Mouse (Mus musculus) cerebellum, adult 11 months (tissue): Measurements from ENCODE around the gene Spty2d1.

ENCODE experiments used
- DNase-seq: peaks from one replicate; pipeline ENCODE4 v3.0.0; 2022

Spty2d1 gene

GRCm38 (mm10) chr7:46985718-46986505 lies 22.3 kb downstream of the Spty2d1 start:
- DNase-seq: no peak

- DNase-seq: no peak
Observed at GRCm38 (mm10) chr7:46983280-46983679, 24.9 kb downstream of the Spty2d1 start, which contains the start of gene Gm9999. Gene Gm9999, plus strand, starts transcription at chr7:46983580.

DNA sequence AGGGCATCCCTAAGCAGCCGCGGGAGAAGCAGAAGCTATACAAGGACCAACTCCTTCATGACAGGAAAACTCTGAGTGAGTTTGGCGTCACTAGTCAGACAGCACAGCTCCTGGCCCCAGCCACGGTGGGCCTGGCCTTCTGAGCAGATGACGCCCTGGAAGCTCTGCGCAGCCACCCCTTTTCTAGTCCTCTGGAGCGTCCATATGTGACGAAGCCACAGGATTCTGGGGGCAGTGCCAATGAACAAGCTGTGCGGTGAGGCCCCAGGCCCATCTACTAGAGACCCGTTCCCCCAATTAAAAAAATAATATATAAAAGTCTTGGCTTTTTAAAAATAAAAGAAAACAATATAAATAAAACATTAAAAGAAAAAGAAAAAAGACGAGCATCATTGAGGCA lies 32.8 kb downstream of the Spty2d1 start:
- DNase-seq: no peak

DNA sequence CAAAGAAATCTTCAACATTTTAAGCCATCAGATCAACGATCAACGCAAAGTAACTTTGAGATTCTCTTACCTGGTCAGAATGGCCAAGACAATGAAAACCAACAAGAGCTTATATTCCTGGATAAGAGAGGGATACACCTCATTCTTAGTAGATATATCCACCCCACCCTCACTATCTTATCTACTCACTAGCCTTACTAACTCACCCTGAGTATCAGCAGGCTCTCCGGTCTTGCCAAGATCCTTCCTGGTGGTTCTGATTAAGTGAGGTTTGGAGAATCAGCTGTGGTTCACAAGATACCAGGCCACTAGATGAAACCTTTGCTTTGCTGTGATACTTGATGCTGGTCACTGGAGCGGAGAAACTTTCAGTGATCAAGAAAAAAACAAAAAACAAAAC lies 33.6 kb downstream of the Spty2d1 start:
- no peak for DNase-seq

DNA sequence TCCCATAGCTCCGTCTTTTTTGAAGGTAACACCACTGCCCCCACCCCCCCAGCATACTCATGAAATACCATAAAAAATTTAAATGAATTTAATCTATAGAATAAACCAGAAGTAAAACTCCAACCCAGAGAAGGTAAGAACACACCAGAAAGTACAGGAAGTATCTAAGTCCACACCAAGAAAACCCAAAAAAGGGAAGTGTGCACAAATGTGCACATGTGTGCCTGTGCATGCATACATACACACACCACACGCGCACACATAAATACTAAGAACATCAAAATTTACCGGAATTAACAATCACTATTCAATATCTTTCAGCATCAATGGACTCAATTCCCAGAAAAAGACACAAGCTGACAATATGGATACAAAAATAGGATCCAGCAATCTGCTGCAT lies 38.3 kb downstream of the Spty2d1 start:
- DNase-seq: no peak

- no peak for DNase-seq
Observed at GRCm38 (mm10) chr7:46964070-46964469, 44.1 kb downstream of the Spty2d1 start.

GRCm38 (mm10) chr7:46962806-46963618 lies 45.2 kb downstream of the Spty2d1 start:
- peak; percentile 59 for DNase-seq

DNA sequence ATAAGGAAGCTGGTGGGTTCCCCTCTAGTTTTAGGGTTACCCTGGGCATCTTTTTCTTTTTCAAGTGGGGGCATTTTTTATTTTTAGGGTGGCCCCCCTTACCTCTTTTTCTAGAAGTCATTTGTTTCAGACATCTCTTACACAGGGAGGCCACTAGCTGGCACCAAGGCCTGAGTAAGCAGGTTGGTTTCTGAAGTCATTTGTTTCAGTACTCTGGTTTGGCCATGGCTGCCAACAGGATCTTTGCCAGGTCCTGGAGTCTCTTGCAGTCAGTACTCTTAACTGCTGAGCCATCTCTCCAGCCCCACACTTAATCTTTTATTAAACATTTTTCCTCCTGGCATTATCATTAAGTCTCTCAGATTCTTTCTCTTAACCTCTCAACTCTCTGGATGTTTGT lies 46.1 kb downstream of the Spty2d1 start:
- DNase-seq: no peak

DNA sequence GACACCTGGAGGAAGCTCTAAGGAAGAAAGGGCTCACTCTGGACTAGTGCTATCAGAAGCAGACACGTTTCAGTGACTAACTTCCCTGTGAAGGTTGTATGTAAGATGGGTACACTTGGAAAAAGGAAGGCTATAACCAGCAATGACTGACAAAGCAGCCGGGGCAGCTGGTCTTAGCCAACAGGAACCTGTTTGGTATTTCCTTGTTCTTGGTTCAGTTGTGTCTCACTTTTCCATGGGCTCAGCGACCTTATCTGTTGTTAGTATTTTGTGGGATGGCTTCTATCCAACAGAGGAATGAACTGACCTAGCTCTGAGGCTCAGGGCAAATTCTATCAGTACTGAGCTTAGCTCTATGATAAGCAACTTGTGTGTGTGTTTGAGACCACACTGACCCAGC lies 47.2 kb downstream of the Spty2d1 start:
- DNase-seq: no peak

GRCm38 (mm10) chr7:46958853-46959252 lies 49.4 kb downstream of the Spty2d1 start:
- no peak for DNase-seq

DNA sequence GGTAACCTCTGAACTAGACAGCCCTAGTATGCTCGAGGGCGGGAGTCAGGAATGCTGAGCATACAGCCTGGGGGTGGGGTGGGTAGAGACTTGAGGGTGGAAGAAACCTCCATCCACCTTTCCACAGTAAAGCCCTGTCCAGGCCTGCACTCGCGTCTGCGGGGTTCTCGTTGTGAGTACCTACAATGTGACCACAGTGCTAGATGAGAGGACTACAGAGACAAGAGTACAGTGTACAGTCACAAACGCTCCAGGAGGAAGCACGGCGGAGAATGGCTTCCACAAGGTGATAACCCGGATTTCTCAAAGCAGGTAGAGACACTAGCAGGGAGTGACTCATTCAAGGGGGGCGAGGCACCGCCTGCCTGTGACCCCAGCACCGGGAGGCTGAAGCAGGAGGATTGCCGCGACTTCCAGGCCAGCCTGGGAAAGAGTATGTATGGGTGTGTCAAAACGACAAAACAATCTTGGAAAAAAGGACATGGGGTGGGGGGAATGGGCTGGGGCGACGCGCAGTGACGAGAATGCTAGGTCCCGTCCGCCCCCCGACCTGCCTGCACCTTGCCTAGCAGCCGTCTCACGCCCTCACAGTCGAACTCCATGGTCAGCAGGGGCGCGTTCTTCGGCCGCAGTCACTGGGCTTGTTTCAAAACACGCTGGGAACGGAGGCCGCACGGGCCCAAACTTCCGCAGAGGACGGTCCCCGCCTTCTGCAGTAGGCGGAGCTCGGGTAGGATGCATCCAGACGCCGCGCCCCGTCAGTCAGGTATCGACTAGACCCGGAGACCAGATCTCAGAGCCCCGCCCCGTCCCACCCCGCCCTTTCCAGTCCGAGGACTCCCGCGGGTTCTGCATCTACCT lies 50.1 kb downstream of the Spty2d1 start, which contains the start of gene Uevld:
TSS of gene Uevld (minus strand) at position 697 of the 861 bp plus-strand sequence.
- peak; percentile 94 for DNase-seq
